Mouse (Mus musculus): ENCODE results near the gene Serpina3f.

Serpina3f gene

DNA sequence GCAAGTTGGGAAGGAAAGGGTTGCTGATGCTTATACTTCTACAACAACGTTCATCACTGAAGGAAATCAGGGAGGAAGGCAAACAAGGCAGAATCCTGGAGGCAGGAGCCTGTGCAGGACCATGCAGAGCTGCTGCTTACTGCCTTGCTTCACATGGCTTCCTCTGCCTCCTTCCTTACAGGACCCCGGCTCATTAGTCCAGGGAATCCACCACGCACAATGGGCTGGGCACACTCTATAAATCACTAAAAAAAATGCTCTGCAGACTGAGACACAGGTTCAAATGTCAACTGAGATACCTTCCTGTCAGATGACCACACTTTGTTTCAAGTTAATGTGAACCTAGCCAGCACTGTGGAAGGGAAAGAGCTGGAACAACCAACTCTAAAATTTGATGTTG, 46.7 kb downstream of the Serpina3f start:
- DNase-seq, result no peak

DNA sequence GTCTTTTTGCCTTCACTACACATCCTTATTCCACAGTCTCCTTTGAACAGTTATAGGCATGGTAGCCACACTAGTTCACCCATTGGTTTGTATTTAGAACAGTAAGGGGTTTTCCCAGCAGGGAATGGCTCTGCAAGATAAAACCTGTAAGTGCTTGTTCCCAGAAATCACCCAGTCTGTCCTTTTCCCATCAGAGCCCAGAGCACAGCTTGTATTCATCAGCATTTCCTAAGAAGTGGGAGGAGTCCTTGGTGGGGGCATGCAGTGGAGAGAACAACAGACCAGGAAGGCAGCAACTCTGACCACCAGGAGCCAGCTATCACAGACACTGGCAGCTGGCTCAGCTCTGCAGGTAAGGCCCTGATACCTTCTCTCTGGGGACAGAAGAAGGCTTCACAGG, 48.5 kb downstream of the Serpina3f start, which contains the start of gene Serpina3i:
Serpina3i (plus strand) TSS at position 260 of the 400 bp plus-strand sequence.
- DNase-seq, result peak; percentile 13

DNA sequence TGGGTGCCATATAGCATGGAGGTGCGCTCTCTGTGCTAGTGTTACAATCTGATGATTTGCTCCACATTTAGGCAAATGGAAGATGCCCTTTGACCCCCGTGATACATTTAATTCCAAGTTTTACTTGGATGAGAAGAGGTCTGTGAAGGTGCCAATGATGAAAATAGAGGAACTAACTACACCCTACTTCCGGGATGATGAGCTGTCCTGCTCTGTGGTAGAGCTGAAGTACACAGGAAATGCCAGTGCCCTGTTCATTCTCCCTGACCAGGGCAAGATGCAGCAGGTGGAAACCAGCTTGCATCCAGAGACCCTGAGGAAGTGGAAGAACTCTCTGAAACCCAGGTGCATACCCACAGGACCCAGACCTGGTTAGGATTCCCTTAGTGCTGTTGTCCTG, 52.0 kb downstream of the Serpina3f start:
- DNase-seq, result no peak
